Mouse (Mus musculus) liver, adult 2 months (tissue): ENCODE results near the gene Adh1.

Experiments
- CTCF ChIP-seq: fragments of 200-500 bp; IDR thresholded peaks from 2 replicates; pipeline ENCODE4 v1.5.1; 2011; ENCODE audit warnings: low read depth, low read length, control low read depth
- POLR2A ChIP-seq: fragments of 200-500 bp; IDR thresholded peaks from 2 replicates; pipeline ENCODE4 v1.6.1; 2011; ENCODE audit warnings: low read length, control low read depth; ENCODE audit not compliant: insufficient read depth; ENCODE audit errors: extremely low read depth

- TF ChIP-seq CTCF (no peak), POLR2A (no peak)
Measured at GRCm38 (mm10) chr3:138248011-138248410, 12.8 kb upstream of the Adh1 start.
